Mouse (Mus musculus): ENCODE measurements around the gene Il19. TPM values are rescaled to one million over a fixed set of nuclear protein-coding genes. Genes with fewer than 3 reads are reported as not detected.

Il19 gene
- total RNA-seq, 2 experiments from 2014 or later: not detected

GRCm38 (mm10) chr1:130883146-130883545, 56.8 kb downstream of the Il19 start:
- intact Hi-C loops (cut with DNase I): no loop called here
- no peak for DNase-seq (ENCODE audit: low spot score in 2 of 2)

Other genes with a start within 250 kb of the Il19 start
- not detected for gene Gm29427, start 224.3 kb downstream of the Il19 start, total RNA-seq (2021)
- 10 to 100 TPM; 15.0 to 18.0 TPM for gene Yod1, start 222.8 kb downstream of the Il19 start, total RNA-seq (2021)
- 10 to 100 TPM; 39.3 to 43.8 TPM for gene Pfkfb2, start 210.9 kb downstream of the Il19 start, total RNA-seq (2021)
- gene AA986860, start 208.1 kb downstream of the Il19 start, total RNA-seq (2021): 1 to 10 TPM; 2.0 to 2.1 TPM
- not detected for gene Fcamr, start 139.2 kb downstream of the Il19 start, total RNA-seq (2021)
- gene Pigr, start 113.4 kb downstream of the Il19 start, total RNA-seq (2021): not detected
- under 1 TPM in 1 of 2 experiments, not detected in 1; 0.93 TPM for gene Fcmr, start 74.4 kb downstream of the Il19 start, total RNA-seq (2021)
- not detected for gene Il24, start 52.7 kb downstream of the Il19 start, total RNA-seq (2021)
- gene Il20, start 28.7 kb downstream of the Il19 start, total RNA-seq (2021): not detected
- not detected for gene Il10, start 79.7 kb upstream of the Il19 start, total RNA-seq (2021)
- 10 to 100 TPM; 26.3 to 30.7 TPM for gene Mapkapk2, start 157.7 kb upstream of the Il19 start, total RNA-seq (2021)
- gene Dyrk3, start 198.2 kb upstream of the Il19 start, total RNA-seq (2021): 10 to 100 TPM in 1 of 2 experiments, 1 to 10 TPM in 1; 8.1 to 14.0 TPM
- gene Eif2d, start 213.1 kb upstream of the Il19 start, total RNA-seq (2021): 10 to 100 TPM; 31.6 to 38.6 TPM

All from left cerebral cortex, postnatal 36 days (tissue).